Mouse (Mus musculus): ENCODE results near the gene Gm21900.
"Not testable (repeated sequence)": the region's sequence is repeated elsewhere in the genome, so short reads cannot be mapped to it uniquely, and the experiment has no call there.

The Gm21900 gene

GRCm38 (mm10) chrY:10616061-10616460 lies at the start of gene Gm21900:
Gm21900 (plus strand) TSS chrY:10616361.
- DNase-seq = not testable (repeated sequence)

GRCm38 (mm10) chrY:10643516-10643915 lies 27.4 kb downstream of the Gm21900 start:
- DNase-seq = peak; percentile 21
